Mouse (Mus musculus) megakaryocyte-erythroid progenitor cell, adult 5-6 weeks (primary cell): ENCODE results near the gene Mast4. TPM values are rescaled to one million over a fixed set of nuclear protein-coding genes. Genes with fewer than 3 reads are reported as not detected.

Experiments used
- ATAC-seq: replicated peaks from 2 replicates; pipeline ENCODE4 v1.8.0; 2016; ENCODE audit warnings: mild to moderate bottlenecking, inconsistent platforms; ENCODE audit not compliant: severe bottlenecking, poor library complexity, low FRiP score, low TSS enrichment
- total RNA-seq, 2 experiments: library from RNA; stranded (forward) in 1 of 2; stranded (reverse) in 1 of 2; fragments of 200-1000, 215-1000 nt in 1 of 2; fragments of >200 nt in 1 of 2; fragmentation: Nextera tagmentation in 1 of 2; gene quantifications; 2 replicates each; pipeline ENCODE4 v1.2.3; 2014 to 2017

Gene Mast4
- total RNA-seq, 2 experiments from 2014 or later = 10.9 to 40.9 TPM

DNA sequence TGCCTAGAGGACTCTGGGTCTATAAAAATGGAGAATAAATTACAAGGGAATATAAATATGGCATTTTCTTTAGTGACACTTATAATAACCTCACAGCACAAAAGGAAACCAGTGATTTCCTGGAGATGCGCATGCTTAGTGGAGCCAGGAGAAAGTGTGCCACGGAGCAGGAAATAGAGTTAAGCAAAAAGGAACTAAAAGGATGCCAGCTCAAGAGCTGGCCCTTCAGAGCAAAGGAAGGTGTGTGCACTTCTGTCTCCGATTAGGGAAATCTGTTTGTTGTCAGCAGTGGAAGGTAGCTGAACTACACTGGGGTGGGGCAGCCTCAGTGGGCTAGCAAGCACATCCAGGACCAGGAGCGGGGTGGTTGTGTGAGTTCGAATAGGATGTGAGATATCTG, 634.1 kb downstream of the Mast4 start:
- ATAC-seq = no peak

GRCm38 (mm10) chr13:102698751-102699323, 635.5 kb downstream of the Mast4 start:
- peak; percentile 62 for ATAC-seq

- ATAC-seq = no peak
These were observed 636.0 kb downstream of the Mast4 start for GRCm38 (mm10) chr13:102698335-102698734.

DNA sequence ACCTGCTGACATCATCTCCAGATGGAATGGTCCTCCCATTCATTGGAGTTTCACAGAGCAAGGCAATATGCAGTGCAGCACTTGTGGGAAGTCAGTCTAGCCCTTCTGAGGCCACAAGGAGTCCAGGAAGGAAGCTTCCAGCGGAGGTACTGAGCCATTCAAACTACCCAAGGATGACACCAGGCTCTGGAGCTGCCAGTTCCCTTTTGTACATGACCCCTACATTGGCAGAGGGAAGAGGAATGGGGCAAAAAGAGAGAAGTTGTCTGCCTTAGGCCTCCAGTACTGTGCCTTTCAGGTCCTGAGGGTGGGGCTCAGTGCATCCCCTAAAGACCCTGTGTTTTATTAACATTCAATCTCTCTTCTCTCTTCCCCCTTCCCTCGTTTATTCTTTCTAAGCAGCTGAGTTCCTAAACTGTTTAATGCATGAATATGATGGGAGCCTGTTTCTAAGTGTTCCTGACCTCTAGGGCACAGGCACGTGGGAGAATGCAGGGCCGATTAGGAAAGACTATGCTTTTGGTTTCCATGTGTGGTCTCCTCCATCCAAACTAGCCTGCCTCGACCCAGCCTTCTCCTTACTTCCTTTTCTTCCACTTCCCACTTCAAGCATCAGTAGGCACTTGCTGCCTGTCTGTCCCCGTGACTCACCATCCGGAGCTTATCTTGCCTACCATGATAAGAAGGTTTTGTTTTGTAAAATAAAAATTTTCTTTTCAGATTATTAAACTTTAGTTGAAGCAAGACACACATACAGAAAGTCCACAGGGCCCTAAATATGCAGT, 639.0 kb downstream of the Mast4 start:
- no peak for ATAC-seq

GRCm38 (mm10) chr13:102694154-102694553, 640.1 kb downstream of the Mast4 start:
- ATAC-seq = no peak

DNA sequence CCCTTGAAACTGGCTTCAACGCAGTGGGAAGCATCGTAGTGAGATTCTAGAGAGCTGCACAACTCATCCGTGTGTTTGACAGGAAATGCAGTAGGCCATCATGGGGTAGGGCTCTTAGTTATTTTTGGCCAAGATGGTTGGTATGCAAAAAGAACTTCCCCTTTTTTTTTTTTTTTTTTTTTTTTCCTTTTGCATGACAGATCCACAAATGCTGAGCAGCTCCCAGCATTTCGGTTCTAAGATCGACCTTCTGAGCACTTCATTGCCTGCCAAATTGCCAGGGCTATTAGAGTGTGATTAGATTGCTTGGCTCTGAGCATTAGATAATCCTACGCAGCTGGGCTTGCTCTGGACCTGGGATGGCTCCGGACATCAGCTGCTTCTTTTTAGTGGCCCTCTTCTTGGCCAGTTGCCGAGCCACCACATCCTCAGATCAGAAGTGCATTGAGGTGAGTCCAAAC, 640.9 kb downstream of the Mast4 start, which contains the start of gene Cd180:
Gene Cd180, plus strand, starts transcription at position 218 of the 461 bp plus-strand sequence.
- ATAC-seq = peak; percentile 44

GRCm38 (mm10) chr13:102691408-102692150, 642.7 kb downstream of the Mast4 start:
- no peak for ATAC-seq

GRCm38 (mm10) chr13:102690184-102690583, 644.1 kb downstream of the Mast4 start:
- ATAC-seq = no peak

- ATAC-seq = no peak
These were observed 644.9 kb downstream of the Mast4 start for GRCm38 (mm10) chr13:102689201-102690090.

- no peak for ATAC-seq
These were observed 646.2 kb downstream of the Mast4 start for GRCm38 (mm10) chr13:102688121-102688520.

DNA sequence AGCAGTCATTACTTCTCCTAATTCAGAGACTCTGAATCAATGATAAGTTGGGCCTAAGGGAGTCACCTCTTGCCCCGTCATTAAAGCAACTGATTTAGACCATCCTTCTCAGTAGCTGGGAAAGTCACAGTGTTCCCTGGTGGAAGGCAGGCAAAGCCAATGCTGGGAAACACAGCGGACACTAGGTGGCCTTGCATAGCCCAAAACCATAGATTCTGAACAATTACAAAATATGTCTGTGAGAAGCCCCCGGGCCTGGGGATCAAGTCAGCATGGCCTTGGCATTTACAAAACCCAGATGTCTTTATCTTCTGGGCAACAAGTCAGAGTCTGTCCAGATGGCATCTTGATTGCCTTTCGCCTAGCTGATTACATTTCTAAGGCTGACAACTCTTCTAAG, 649.4 kb downstream of the Mast4 start:
- no peak for ATAC-seq
